Mouse (Mus musculus) cerebellum, adult 2 months (tissue): ENCODE measurements around the gene Kat8.
A peak's percentile ranks its signal among the peaks of the same experiment; 100 is the strongest.

ENCODE experiments used
- CTCF ChIP-seq: fragments of 200-500 bp; IDR thresholded peaks from 2 replicates; pipeline ENCODE4 v1.5.1; 2011; ENCODE audit warnings: low read depth, mild to moderate bottlenecking, control low read depth, low read length, moderate library complexity, borderline replicate concordance; ENCODE audit not compliant: insufficient read depth
- POLR2A ChIP-seq: fragments of 200-500 bp; IDR thresholded peaks from 2 replicates; pipeline ENCODE4 v1.6.1; 2011; ENCODE audit warnings: low read length, control low read depth, borderline replicate concordance; ENCODE audit not compliant: insufficient read depth

GRCm38 (mm10) chr7:127874812-127875626 is 37.3 kb upstream of the Kat8 start:
- TF ChIP-seq CTCF, result no peak
- peak; percentile 34; the same call in 1 of the 2 replicates for TF ChIP-seq POLR2A
